Mouse (Mus musculus) adrenal gland, postnatal 10 days (tissue): ENCODE measurements around the gene Mcub. TPM values are rescaled to one million over a fixed set of nuclear protein-coding genes. Genes with fewer than 3 reads are reported as not detected.
A peak's percentile ranks its signal among the peaks of the same experiment; 100 is the strongest.

Source experiments
- DNase-seq: peaks from one replicate; pipeline ENCODE4 v3.0.0; 2021; ENCODE audit warnings: mixed read lengths
- long read RNA-seq, 2 experiments: library from polyadenylated mRNA; stranded (forward); transcript quantifications; one replicate each; pipeline ENCODE4 v2.0.0; 2021
- total RNA-seq, 2 experiments: library from RNA; stranded (reverse); gene quantifications; 2 replicates each; pipeline ENCODE4 v1.2.3; 2021

Gene Mcub
- total RNA-seq: 1 to 10 TPM; 7.7 to 9.6 TPM
- long read RNA-seq, experiment 1, transcript Mcub-201 (8 exons, 1,318 nt): major isoform, 12 of 15 reads
- long read RNA-seq, experiment 1, partial matches to known transcripts: 0 of 15 reads
- long read RNA-seq, experiment 1, other reads (novel, unspliced or antisense): 3 of 15 reads
- long read RNA-seq, experiment 2, transcript Mcub-201 (8 exons, 1,318 nt): major isoform, 6 of 10 reads
- long read RNA-seq, experiment 2, partial matches to known transcripts: 1 of 10 reads
- long read RNA-seq, experiment 2, other reads (novel, unspliced or antisense): 3 of 10 reads

DNA sequence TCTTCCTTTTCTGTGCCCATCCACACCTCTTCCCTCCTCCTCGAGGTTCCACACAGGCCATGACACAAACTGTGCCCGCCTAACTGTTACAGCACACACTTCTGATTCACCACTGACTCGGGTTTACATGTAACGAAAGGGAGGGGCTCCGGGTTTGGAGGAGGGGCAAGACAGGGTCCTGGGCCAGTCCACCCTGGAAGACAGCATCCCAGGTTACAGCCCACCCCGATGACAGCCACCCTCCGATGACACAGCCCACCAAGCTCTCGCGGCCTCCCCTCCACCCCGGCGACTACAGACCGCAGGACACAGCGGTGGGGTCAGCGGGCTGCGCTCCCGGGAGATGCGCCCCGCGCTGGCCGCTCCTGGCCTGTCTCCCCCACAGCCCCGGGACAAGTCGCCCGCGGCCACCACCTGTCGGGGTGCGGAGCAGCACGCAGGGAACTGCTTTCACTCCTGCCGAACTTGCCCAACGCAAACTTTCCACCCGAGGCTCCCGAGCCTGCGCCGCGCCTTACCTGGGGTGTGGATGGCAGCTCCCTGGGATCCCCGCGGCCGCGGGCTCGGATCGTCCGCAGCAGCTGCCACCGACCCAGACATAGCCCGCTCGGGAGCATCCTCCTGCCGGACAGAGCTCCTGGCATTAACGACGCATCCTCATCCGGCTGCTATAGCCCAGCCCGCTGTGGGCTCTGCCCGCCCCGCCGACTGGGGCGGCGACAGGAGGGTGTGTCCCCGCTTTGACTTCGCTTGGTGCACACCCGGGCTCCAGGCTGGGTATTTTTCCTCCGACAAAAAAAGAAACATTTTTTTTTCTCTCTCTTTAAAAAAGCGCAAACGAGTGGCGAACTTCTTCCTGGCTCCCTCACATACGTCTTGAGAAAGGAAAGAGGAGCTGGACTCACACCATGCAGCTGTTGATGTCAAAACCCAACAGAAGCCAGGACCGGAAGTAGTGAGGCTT is at the start of gene Mcub:
Gene Mcub, minus strand, starts transcription at position 775 of the 964 bp plus-strand sequence.
- DNase-seq: peak; percentile 67

DNA sequence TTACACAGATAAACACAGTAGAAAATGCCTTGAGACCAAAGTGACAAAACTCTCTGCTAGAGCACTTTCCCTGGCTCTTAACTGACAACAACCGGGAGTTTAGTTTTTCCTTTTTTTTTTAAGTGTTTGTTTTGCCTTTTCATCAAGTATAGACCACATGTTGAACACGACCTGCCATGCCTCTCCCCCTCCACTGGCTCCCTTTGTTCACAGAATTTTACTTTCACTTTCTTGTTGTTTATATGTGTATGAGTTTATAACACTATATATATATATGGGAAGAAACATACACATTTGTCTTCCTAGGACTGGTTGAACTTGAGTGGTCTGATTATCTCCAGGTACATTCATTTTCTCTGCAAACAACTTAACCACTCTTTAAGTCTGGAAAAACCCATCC is 42.9 kb upstream of the Mcub start:
- DNase-seq: no peak

DNA sequence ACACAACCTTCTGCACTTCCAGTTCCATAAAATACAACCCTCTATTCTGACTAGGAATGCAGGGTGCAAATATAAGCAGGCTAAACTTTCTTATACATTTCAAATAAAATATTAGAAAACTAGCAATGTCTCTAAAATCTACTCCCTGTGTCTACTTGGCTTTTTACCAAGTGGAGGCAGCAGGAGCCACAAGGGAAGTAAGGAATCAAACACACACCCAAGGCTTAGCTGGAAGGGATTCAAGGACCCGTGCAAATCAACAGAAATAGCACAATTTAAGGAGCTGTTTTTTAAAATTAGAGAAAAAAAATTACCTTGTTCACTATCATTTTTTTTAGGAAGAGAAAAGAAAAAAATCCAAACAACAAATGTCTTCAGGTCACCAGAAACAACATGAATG is 41.2 kb upstream of the Mcub start:
- no peak for DNase-seq

DNA sequence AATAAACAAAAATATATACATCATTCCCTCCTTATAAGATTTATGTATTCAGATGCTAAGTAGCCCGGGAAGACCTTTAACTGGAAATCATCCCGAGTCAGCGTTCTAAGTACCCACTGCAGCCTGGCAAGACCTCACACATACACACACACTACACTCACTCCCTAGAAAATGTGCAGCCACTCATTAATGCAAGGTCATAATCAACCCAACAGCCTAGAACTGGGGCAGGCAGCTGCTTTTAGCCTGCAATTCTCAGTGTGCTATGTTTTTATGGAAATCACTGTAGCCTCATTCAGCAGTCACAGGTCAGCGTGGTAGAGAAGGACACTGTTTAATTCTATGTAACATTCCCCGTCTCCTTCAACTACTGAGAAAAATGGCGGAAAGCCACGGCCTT is 36.1 kb upstream of the Mcub start:
- no peak for DNase-seq

DNA sequence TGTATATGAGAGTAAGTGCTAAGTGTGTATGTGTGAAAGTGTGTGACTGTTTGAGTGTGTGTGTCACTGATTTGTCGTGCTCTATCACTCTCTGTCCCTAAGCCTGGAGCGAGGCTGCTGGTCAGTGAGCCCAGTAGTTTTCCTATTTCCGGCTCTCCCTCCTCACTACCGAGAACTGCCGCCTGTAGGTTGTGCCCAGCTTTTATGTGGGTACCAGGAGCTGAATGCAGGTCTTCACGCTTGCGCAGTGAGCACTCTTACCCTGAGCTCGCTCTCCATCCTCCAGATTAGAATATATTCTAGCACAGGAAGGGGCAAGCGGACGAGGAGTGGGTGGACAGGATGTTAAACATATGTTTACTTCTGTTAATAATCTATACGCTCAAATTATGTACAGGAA is 30.9 kb upstream of the Mcub start:
- DNase-seq: no peak

DNA sequence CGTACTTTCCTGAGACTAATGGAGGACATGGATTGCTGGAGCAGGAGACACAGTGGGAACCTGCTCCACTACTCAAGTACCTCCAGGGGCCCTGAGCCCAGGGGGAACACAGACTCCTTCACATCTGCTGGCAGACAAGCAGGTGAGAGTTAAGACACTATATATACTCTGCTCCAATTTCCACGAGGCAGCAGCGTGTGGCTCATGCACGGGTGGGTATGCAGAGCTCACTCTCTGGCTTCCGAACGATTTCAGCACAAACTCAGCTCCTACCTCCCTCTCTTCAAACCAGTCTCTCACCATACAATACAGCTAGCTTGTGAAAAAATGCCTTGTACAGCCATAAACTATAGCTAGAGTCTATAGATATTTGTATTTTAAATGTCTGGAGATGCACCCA is 28.5 kb upstream of the Mcub start:
- no peak for DNase-seq

DNA sequence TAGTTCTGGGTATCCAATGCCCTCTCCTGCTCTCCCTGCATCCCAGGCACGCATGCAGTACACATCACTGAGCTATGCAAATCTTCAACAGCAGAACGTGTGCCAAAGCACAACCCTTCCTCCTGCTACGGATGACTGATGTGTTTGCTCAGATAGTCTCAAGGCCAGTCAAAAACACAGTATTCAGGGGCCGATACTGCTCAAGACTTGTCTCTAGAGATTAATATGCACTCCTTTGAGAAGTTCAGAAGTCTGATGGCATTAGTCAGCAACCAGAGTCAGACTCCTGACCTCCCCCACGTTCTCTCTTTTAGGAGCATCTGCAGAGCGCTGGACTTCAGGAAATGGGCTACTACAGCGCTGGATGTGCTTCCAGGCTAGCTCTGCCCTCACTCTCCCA is 28.0 kb upstream of the Mcub start:
- peak; percentile 41 for DNase-seq

DNA sequence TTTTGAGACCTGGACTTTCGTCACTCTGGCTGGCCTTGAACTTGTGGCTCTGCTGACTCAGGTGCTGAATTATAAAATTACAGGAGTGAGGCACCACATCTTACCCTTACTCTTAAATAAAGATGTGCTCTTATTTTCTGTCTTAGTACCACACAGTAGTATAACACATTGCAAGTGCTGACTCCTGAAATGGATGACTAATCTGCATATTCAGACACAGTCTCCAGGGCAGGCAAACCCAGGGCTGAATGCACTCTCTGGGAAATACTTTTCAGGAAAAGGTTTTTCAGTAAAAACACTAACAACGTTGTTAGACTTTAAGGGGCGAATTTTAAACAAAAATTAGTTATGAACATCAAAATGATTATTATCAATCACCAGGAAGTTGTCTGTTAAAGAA is 27.3 kb upstream of the Mcub start:
- no peak for DNase-seq

DNA sequence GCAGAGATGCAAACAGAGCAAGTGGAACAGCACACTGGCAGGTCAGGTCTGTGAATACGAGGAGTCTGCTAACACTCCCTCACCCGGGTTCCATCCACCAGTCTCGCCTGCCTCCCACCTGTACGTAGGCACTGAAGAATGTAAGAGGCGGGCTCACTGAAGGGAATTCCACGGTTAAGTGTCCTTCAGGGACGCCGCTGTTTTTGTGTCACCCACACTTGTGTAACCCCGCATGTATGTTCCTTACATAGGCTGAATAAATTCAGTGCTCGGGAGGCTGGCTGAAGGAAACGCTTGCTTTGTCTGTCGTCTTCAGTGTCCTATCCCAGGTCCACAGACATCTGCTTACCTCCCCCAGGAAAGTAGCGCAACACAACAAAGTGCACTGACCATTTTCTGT is 17.3 kb upstream of the Mcub start:
- no peak for DNase-seq

DNA sequence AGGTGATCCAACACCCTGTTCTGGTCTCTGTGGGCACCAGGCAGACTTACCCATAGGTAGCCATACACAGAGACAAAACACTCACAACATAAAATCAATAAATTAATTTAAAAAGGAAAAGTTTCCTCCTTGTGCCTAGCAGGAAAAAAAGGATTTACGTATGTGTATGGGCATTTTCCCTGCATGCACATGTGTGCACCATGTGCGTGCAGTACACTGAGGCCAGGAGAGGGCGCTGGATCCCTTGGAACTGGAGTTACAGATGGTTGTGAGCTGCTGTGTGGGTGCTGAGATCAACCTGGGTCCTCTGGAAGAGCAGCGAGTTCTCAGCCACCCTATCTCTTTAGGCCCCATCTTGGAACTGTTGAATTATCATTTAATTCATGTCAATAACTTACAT is 15.3 kb upstream of the Mcub start:
- no peak for DNase-seq

DNA sequence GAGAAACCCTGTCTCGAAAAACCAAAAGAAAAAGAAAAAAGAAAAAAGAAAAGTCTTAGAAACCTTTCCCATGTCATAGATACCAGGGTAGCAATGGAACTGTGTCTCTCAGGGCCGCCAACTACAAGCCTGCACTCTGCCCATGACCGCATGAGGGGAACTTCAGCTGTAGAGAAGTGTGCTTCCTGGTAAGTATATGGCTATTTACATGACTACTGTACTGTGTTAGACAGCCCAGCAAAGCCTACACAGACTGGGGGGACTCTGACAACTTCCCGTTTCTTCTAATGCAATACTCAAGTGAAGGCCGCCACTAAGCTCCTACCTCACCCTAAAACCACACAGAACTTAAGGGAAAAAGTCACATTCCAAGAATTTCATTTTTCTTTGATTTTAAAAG is 14.8 kb upstream of the Mcub start:
- DNase-seq: no peak

DNA sequence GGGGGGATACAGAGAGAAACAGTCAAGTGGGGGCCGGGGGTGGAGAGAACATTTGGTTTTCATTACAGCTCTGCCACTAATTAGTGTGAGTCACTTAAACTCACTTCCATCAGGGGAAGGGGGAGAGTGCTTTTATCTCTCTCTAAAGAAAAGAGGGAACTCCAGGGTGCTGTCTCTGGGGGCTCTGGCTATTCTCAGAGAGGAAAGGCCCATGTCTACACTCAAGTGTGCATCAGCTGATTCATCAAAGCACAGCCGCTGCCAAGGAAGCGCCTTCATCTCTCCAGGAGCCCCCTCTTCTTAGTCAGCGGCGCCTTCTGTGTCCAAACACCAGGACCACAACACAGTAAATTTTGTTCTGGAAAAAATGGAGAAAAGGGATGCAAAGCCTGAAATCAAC is 12.3 kb upstream of the Mcub start:
- no peak for DNase-seq

DNA sequence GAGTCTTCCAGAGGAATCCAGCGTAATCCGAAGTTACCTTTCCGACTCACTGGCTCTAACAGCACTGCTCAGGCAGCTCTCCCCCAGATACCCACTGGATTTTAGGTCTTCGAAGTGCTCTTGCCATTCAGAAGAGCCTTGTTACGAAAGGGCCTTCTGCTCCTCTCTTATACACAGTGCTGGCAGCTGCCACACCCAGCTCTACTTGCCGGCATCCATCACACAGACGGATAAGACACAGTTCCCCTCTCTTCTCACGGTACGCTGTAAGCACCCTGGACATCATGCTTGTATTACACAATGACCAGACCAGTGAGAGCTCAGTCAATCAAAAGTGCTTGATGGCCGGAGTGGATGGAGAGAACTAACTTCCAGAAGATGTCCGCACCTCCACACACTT is 11.8 kb upstream of the Mcub start:
- DNase-seq: no peak

DNA sequence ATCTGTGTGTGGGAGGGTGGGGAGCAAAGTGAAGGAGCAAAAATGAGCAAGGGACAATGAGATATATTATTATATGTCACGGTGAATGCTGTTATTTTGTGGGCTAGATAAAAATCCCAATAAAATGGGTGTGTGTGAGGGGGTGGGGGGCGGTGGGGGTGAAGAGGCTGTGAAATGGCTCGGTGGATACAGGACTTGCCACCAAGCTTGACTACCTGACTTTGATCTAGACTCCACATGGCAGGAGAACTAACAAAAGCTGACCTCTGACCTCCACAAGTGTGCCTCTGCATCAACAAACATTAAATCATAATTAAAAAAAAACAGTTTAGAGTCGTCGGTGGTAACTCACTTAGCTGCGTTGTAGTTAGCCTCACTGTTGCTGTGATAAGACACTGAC is 9.5 kb upstream of the Mcub start:
- no peak for DNase-seq

DNA sequence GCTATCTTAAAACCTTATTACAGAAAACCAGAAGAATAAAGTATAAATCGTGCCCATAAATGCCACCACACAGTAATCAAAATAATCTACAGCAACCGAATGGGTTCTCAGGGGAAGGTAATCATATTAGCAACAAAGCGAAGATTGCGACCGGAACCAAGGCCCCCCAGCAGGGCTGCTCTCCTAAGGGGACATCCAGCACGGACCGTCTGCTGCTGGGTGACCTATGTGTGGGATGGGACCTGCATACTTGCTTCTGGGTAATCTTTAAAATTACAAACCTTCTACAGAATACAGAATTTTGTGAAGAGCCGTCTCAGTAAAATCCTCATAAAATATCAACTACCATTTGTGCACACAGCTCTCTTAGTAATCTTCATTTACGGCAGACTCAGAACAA is 8.7 kb upstream of the Mcub start:
- no peak for DNase-seq

DNA sequence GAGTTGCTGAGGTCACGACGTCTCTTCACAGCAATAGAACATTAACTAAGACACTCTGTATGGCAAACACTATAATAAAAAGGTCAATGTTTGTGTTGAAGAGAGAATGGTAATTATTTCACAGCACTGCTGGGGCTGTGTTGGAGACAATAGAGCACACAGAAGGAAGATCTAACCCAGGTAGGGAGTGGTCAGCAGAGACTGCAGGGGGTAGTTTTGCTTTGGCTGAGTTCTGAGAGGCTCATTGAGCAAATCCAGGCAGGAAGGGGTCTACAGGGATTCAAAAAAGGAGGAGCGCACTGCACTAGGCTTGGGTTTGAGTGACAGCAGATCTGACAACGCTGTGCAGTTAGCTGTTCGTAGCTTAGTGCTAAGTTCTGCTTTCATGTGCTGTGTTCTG is 6.3 kb upstream of the Mcub start:
- no peak for DNase-seq

DNA sequence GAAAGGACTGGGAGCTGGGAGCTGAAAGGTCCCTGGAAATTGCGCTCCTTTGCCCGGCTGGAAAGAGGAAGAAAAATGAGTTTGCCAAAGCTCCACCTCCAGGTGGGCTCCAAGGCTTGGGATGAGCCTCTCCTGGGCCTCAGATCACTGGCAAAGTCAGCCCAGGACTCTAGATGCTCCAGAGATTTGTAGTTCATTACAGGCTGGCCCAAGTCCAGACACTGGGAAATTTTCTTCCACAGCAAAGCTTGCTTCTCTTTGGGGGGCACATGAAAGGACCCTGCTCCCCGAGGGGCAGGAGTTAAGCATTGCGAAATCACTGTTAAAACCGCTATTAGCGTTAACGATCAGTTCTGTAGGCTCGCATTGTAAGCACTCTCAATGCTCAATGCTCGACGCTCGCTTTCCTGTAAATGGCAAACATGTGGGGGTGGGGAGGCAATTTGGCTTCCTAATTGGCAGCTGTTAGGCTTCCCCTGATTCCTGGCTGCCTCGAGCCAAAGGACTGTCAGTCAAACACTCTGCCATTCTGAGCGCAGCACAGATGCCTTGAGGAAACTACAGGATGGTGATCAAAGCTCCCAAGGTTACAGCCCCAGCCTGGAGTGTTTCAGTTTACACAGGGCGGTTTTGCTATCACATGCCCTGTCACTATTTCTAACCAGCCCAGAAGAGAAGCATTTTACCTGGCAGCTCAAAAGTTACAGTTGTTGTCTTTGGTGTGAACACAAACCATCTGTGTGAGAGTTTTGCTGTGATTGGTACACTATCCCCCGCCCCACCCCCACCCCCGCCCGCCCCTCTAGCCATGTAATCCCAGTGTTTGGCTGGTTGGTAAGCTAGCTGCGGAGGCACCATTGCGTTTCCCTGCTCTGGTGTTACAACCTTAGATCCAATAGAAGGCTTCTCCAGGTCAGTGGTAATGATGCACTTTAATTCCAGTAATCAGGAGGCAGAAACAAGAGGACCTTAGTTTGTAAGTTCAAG is 816 bp upstream of the Mcub start:
- DNase-seq: peak; percentile 60

DNA sequence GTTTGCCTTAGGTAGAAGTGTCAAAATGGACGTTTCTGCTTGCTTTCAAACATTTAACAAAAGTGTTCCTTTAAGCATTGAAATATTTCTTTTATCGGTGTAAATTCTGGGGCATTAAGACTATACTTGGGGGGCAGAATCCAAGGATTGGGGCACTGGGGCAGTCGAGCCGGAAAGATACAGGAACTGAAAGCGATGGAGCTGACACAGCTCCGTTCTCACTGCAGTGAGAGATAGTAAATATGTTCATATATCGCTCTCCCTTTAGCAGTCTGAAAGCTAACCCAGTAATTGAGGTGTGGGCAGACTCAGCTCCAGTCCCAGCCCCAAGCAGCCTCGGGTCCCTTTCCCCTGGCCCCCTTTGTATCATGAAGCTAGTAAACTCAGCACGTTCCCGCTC is 975 bp downstream of the Mcub start:
- DNase-seq: no peak

DNA sequence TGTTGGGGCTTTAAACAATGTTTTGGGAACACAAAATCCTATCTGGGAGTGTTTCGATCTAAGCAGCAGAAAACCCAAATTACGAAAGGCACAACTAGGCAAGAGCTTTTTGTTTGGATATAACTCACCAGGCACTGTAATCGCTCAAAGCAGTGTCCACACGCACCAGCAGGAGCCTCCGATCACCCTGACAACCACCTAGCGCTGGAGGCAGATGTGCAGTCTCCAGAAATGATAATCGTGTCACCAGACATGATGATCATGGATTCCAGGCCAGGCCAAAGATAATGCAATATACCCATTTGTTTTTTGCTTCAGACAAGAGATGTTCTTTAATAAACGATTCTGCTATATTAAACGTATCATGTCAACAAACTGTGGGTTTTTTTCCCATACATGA is 2.1 kb downstream of the Mcub start:
- no peak for DNase-seq

DNA sequence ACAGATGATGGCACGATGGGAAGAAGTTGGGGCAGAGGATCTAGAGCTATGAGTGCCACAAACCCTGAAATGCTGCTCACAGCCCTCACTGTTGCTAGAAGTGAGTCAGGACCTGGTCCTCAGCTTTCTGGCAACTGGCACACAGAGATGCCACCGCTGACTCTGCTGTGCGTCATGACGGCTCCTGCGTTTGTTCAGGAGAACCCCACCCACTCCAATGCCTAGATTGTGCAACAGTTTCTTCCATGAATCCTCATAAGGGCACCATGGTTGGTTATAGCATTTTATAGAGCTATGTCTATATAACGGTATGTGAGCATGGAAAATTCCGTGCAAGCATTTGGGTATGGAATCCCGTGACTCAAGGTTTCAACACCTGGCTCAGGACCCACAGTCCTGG is 5.3 kb downstream of the Mcub start:
- DNase-seq: no peak

DNA sequence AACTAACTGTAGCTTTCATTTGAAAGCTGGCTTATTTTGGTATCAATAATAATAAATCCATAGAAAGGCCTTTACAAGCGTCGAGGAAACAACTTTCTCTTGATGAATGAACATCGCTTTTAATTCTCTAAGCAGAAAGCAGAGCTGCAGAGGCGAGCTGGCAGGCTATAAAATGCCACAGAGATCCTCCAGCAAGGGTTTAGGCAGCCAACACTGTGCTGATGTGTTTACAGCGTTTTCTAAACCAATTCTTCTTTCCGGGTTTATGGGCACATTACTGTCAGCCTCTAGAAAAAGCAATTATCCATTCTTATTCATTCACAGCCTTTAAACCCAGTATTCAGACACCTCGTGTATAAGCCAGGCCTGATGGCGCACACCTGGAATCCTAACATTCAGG is 7.5 kb downstream of the Mcub start:
- no peak for DNase-seq

DNA sequence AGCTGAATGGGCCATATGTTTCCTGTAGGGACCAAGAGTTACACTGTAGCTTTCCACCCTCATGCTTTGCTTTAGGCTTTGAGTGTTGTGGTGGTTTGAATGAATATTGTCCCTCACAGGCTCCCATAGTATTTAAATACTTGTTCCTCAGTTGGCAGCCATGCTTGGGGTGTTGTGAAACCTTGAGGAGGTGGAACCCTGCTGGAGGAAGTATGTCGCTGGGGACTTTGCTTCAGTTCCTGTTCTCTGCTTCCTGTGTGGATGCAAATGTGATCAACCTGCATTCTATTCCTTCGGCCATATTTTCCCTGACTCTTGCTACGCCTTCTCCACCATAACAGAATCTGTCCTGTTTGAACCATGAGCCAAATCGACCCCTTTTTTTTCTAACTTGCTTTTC is 16.7 kb downstream of the Mcub start:
- DNase-seq: no peak
